9 mouse cellular contexts compared by ENCODE assay signal in genomic region chr6:66955089-66955657, GRCm38 (mm10). TPM values are rescaled to one million over a fixed set of nuclear protein-coding genes. Genes with fewer than 3 reads are reported as not detected.
DNase-seq lines count a peak whose midpoint lies in the region; ATAC-seq and TF ChIP-seq lines count a peak whose summit lies in the region.
"Had no signal": no experiment of that assay in that cellular context is flagged by ENCODE, and none has a peak within 500 bp of the region (broad histone marks: within the 10 kb centered on the region; RNA-seq: fewer than 3 reads in every experiment).

No protein-coding gene starts in this region.

- POLR2A ChIA-PET in Patski (lab: Charles Lee): interaction anchor here (0.9 to 1.5 kb wide), 2 partner anchors 58 to 118 kb away, joined by 3 to 7 read pairs; partner anchors contain the start of gene Gng12

- peak; percentile 74 for TF ChIP-seq RAD21 in CH12.LX (IDR thresholded peaks at IDR 0.05; ENCODE audit: low read depth, low read length)

- H3K9ac ChIP-seq in CH12.LX (ENCODE audit: insufficient read depth, low read depth): no peak overlapping the region
- no peak overlapping the region for H3K9ac ChIP-seq in forebrain, embryonic 13.5 days
- H3K9ac ChIP-seq: embryonic facial prominence, embryonic 13.5 days had no signal

- TF ChIP-seq POLR2A in CH12.LX (IDR thresholded peaks at IDR 0.05; ENCODE audit: low read depth, low read length): no peak

- TF ChIP-seq EP300 in CH12.LX (IDR thresholded peaks at IDR 0.05; ENCODE audit: low read length): no peak

- DNase-seq in layer of hippocampus, adult 2 months (ENCODE audit: low spot score in 2 of 2): peak in 1 of 2 experiments; percentile 40
- no peak for DNase-seq in layer of hippocampus, postnatal 14 days (ENCODE audit: low spot score in 2 of 2)
- DNase-seq in CH12.LX (ENCODE audit: extremely low read depth) (peak; percentile 39), Patski (ENCODE audit: low read depth, low spot score) (no peak)
- DNase-seq in heart, postnatal 4 days: peak; percentile 54
- peak; percentile 50 for DNase-seq in retina, embryonic 14.5 days (ENCODE audit: low spot score)

- H3K9me3 ChIP-seq in CH12.LX (replicated peaks; ENCODE audit: low read length): no peaks in the 10 kb centered on the region
- no peaks in the 10 kb centered on the region for H3K9me3 ChIP-seq in forebrain, embryonic 13.5 days (replicated peaks)
- H3K9me3 ChIP-seq: embryonic facial prominence, embryonic 13.5 days had no signal

- no peak overlapping the region for H3K4me3 ChIP-seq in layer of hippocampus, adult 2 months
- H3K4me3 ChIP-seq in CH12.LX (replicated peaks in 1 of 3; ENCODE audit: low read depth in 2 of 3, low read length in 2 of 3, poor library complexity in 1 of 3): no peak overlapping the region
- no peak overlapping the region for H3K4me3 ChIP-seq in forebrain, embryonic 13.5 days
- H3K4me3 ChIP-seq: embryonic facial prominence, embryonic 13.5 days; myocyte had no signal

- H3K36me3 ChIP-seq in CH12.LX (replicated peaks in 1 of 2; ENCODE audit: control insufficient read depth in 1 of 2, insufficient read depth in 1 of 2, low read length in 1 of 2): peaks cover 0 to 4% of the 10 kb centered on the region in 2 experiments
- no peaks in the 10 kb centered on the region for H3K36me3 ChIP-seq in forebrain, embryonic 13.5 days (ENCODE audit: poor library complexity, severe bottlenecking)
- H3K36me3 ChIP-seq: embryonic facial prominence, embryonic 13.5 days had no signal

- ATAC-seq in Patski: peak; percentile 42
- ATAC-seq in forebrain, embryonic 13.5 days: no peak

- dilution Hi-C loops in CH12.LX (cut with MboI; ENCODE audit: extremely low pct_ligation_motif_present, extremely low pct_unique_long_range_greater_than_20kb, low sequenced_read_pairs): no loop called here

- CTCF ChIA-PET in Patski (lab: Charles Lee): interaction anchor here (1.0 to 3.0 kb wide), 9 partner anchors 10 to 203 kb away, joined by 3 to 14 read pairs (median 4); partner anchors contain the start of gene Gng12

- no peak overlapping the region for H3K4me2 ChIP-seq in CH12.LX (ENCODE audit: insufficient read depth, low read depth, poor library complexity, severe bottlenecking)
- H3K4me2 ChIP-seq in forebrain, embryonic 13.5 days: no peak overlapping the region
- H3K4me2 ChIP-seq: embryonic facial prominence, embryonic 13.5 days had no signal

- 85% methylated on average over 11 of the region's 11 CpGs for WGBS in forebrain, embryonic 13.5 days

- no peak overlapping the region for H3K27ac ChIP-seq in layer of hippocampus, adult 2 months
- H3K27ac ChIP-seq in CH12.LX (ENCODE audit: insufficient read depth, low read depth): no peak overlapping the region
- H3K27ac ChIP-seq in forebrain, embryonic 13.5 days: no peak overlapping the region
- H3K27ac ChIP-seq: embryonic facial prominence, embryonic 13.5 days had no signal

- H3K27me3 ChIP-seq in CH12.LX (replicated peaks) (no peaks in the 10 kb centered on the region), Patski (no peaks in the 10 kb centered on the region)
- no peaks in the 10 kb centered on the region for H3K27me3 ChIP-seq in forebrain, embryonic 13.5 days
- H3K27me3 ChIP-seq: embryonic facial prominence, embryonic 13.5 days had no signal

- H3K4me1 ChIP-seq in CH12.LX (ENCODE audit: control insufficient read depth in 1 of 2, insufficient read depth in 2 of 2): peaks cover 4 to 49% of the 10 kb centered on the region in 2 experiments
- no peaks in the 10 kb centered on the region for H3K4me1 ChIP-seq in forebrain, embryonic 13.5 days

- in situ Hi-C loops in CH12.LX (cut with MboI; ENCODE audit: low pct_ligation_motif_present, low pct_unique_long_range_greater_than_20kb, low sequenced_read_pairs): loop anchor here (25.0 kb wide), 1 partner anchor 357 kb away; no protein-coding TSS in a partner anchor
- in situ Hi-C loops in Patski (cut with MboI; ENCODE audit: low pct_unique_long_range_greater_than_20kb): no loop called here

- H3K79me2 ChIP-seq in CH12.LX (replicated peaks; ENCODE audit: control insufficient read depth, extremely low read depth, insufficient read depth, poor library complexity, severe bottlenecking): no peaks in the 10 kb centered on the region

- TF ChIP-seq CTCF in layer of hippocampus, adult 2 months (conservative IDR thresholded peaks at IDR 0.05): peak; percentile 87
- TF ChIP-seq CTCF in CH12.LX (conservative IDR thresholded peaks at IDR 0.05 in 1 of 2, IDR thresholded peaks at IDR 0.05 in 1 of 2; ENCODE audit: low read depth in 2 of 2, low read length in 2 of 2) (peak; percentile 56 to 79), Patski (IDR thresholded peaks at IDR 0.05) (peak; percentile 73)

TF ChIP-seq in CH12.LX, 34 proteins besides CTCF, POLR2A, EP300 and RAD21:
- TF ChIP-seq USF1 (IDR thresholded peaks at IDR 0.05; ENCODE audit: low read depth, low read length) (no peak), SMC3 (IDR thresholded peaks at IDR 0.05; ENCODE audit: low read depth, low read length) (peak; percentile 73)

RNA-seq across cellular contexts. Expression of gene Gng12, which starts 59.0 kb away (rescaled TPM):
- 10 to 100 TPM; 61.8 to 62.6 TPM for total RNA-seq in layer of hippocampus, adult 2 months (2021)
- total RNA-seq in layer of hippocampus, postnatal 14 days (2021): 100 to 1,000 TPM; 104 to 117 TPM
- total RNA-seq in CH12.LX (2012; rRNA removed) (3.4 and 3.9 TPM in 2 replicates), CH12.LX (2014; rRNA removed) (11.0 and 12.2 TPM in 2 replicates)
- polyA plus RNA-seq in CH12.LX (2012; ENCODE audit: insufficient read length, low read depth) (20.8 and 23.1 TPM in 2 replicates), Patski (2021) (169 TPM)
- total RNA-seq in heart, postnatal 4 days (2021): 10 to 100 TPM; 60.9 to 63.1 TPM
- polyA plus RNA-seq in forebrain, embryonic 13.5 days (2015; fragmentation: Nextera tagmentation; extraction: Ambion mirVana): 21.7 and 22.4 TPM in 2 replicates

Comparison
In these comparisons a context has a peak if more than half of its experiments do, and no peak if none do; other contexts are left out.
1. DNase-seq: peak in CH12.LX (single experiment), heart, postnatal 4 days (single experiment) and retina, embryonic 14.5 days (single experiment); none in layer of hippocampus, postnatal 14 days (0 of 2) and Patski (single experiment).
2. RNA of gene Gng12, which starts 59.0 kb away (total RNA-seq): 104 to 117 TPM in layer of hippocampus, postnatal 14 days, 60.9 to 63.1 TPM in heart, postnatal 4 days and 61.8 to 62.6 TPM in layer of hippocampus, adult 2 months; 3.4 to 12.2 TPM in CH12.LX; every median in the first group is over 4 times any median in the second.
3. Peak in every context shown above with its lines, with median percentiles within 50 percentile points of each other: CTCF ChIP-seq.